Mouse (Mus musculus): ENCODE results near the gene Rpl29.

The Rpl29 gene

GRCm38 (mm10) chr9:106473081-106473752 is 44.0 kb downstream of the Rpl29 start:
- no peak for DNase-seq (ENCODE audit: low read depth)

DNA sequence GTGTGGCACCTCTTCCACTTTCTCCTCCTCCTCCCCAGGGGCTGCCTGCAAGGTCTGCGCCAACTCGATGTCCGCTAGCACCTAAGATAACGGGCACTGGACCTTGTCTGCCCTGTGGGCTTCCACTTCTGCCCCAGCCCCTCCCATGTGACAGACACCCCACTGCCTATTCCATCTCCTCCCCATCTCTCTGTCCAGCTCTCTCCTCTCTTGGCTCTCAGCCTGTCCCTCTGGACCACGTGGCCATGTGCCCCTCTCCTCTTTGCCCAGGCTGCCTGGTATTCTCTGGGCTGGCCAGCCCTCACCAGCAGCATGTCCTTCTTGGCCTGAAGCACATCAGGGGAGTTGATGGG is 44.5 kb downstream of the Rpl29 start:
- no peak for DNase-seq (ENCODE audit: low read depth)

DNA sequence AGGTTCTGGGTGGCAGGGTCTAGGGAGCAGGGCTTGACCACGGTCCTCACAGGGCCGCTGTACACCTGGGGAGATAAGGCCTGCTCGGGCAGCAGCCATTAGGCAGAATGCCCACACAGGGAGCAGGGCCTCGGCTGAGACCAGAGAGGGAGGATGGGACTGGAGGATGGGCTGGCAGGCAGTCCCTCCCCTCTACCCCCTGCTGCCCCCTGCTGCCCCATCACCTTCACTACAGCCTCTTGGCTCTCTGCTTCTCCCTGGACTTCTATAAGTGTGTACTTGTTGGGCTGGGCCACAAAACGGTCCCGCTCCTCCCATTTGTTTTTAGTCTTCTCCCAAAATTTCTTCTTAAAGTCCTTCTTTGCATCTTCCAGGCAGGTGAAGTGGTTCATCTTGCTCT is 45.2 kb downstream of the Rpl29 start:
- DNase-seq (ENCODE audit: low read depth) = peak; percentile 53

- DNase-seq (ENCODE audit: low read depth) = no peak
These were observed 45.8 kb downstream of the Rpl29 start for GRCm38 (mm10) chr9:106475046-106475445.

DNA sequence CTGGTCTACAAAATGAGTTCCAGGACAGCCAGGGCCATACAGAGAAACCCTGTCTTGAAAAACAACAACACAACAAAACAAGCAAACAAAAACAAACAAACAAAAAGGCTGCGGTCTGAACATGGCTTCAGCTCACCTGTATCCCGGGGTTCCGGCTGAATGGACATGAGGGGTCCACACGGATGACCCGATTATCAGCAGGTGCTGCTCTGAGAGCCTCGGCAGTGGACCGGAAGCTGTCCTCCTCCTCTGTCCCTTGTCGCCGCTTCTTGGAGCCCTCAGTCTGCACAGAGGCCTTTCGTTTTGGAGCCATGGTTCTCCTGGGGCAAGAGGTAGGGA is 46.4 kb downstream of the Rpl29 start, which contains the start of gene Rrp9:
TSS of gene Rrp9 (plus strand) at position 301 of the 339 bp plus-strand sequence.
- no peak for DNase-seq (ENCODE audit: low read depth)

GRCm38 (mm10) chr9:106476002-106476923 is 47.0 kb downstream of the Rpl29 start:
- no peak for DNase-seq (ENCODE audit: low read depth)

DNA sequence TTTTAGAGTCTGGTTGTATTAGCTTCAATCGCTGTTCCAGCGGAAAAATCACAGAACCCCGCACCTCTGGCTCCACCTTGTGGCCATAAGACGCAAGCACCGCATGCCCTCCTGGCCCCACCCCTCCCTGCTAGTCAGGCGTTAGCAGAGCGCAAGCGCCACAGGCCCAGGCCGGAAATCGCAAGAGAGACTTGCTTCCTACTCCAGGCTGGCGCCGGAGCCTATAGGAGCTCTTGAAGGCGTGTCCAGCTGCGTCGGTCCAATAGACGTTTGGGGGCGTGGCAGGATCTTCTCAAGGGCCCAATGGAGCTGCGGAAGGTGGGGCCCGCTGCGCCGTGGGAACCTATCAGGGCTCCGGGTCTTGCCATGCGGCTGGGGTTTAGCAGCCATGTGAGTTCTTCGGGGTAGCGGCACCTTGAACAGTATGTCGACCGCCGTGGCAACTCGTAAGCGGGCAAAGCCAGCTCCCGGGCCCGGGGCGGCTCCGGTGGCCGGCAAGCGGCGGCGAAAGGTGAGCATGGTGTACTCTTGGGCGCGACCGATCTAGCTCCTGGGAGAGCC is 47.8 kb downstream of the Rpl29 start, which contains the start of gene Parp3:
TSS of gene Parp3 (minus strand) at position 26 of the 561 bp plus-strand sequence.
- DNase-seq (ENCODE audit: low read depth) = peak; percentile 100

DNA sequence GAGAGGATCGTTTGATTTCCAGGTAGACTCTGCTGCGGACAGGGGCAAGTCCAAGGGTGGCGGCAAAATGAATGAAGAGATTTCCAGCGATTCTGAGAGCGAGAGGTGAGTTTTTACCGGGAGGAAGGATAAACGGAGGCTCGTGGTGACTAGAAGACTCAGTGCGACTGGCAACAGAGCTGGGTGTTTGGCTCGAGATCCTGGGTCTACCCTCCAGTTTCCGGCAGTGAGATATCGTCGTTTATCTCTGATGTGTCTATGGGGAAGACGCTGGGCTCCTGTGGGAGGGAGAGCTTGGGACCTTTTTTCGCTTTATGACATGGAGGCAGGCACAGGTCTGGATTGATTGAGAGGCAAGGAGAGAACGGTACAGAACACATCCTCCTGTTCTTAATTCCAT is 48.4 kb downstream of the Rpl29 start:
- no peak for DNase-seq (ENCODE audit: low read depth)

- DNase-seq (ENCODE audit: low read depth) = no peak
These were observed 48.8 kb downstream of the Rpl29 start for GRCm38 (mm10) chr9:106478101-106478500.

DNA sequence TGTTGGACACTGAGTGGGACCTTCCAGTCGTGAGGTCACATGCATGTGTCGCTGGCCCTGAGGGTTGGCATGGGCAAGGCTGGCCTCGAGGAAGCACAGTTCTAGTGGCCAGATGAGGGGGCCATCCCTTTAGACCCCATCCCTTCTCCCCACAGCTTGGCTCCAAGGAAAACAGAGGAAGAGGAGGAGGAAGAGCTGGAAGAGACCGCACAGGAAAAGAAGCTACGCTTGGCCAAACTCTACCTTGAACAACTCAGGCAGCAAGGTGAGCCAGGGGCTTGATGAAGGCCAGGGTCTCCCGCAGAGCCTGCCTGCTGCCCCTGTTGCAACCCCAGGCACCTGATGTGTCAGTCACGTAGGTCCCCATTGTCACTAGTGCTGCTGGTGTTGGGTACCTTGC is 51.3 kb downstream of the Rpl29 start:
- no peak for DNase-seq (ENCODE audit: low read depth)

DNA sequence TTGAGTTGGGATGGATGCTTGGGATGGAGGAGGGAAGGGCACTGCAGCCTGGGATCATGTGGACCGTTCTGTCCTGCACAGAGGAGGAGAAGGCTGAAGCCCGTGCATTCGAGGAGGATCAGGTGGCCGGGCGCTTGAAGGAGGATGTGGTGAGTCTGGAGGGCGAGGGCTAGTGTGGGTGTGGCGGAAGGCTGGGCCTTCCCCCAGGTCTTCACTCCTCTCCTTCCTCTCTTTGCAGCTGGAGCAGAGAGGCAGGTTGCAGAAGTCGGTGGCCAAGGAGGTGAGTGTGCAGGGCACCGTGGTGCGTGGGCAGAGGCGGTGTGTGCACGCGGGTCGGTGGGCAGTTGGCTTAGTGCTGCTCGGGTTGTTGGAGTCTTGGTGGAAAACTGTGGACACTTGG is 51.8 kb downstream of the Rpl29 start:
- DNase-seq (ENCODE audit: low read depth) = no peak

Data from c-Kit-positive CD71-positive TER-119-negative erythroid progenitor cells, embryonic 14.5 days (primary cell).